Mouse (Mus musculus) hindbrain, postnatal 0 days (tissue): Measurements from ENCODE around the gene Tor1aip2. TPM values are rescaled to one million over a fixed set of nuclear protein-coding genes. Genes with fewer than 3 reads are reported as not detected.

Experiments used
- ATAC-seq: fragments of 200-750 bp; cut with Nextera tagmentation; 2 replicates; pipeline ENCODE4 v1.8.0; 2017; ENCODE audit warnings: mild to moderate bottlenecking, moderate TSS enrichment, moderate library complexity
- DNase-seq: peaks from one replicate; pipeline ENCODE4 v3.0.0-alpha.2; 2015; ENCODE audit warnings: low spot score
- H3K27ac ChIP-seq: fragments of 300-500 bp; sonication (generic); 2 replicates; pipeline ENCODE4 v1.5.1; 2014; ENCODE audit warnings: mild to moderate bottlenecking
- H3K27me3 ChIP-seq: fragments of 300-500 bp; sonication (generic); 2 replicates; pipeline ENCODE4 v1.6.1; 2014; ENCODE audit warnings: low read length, mixed read lengths; ENCODE audit not compliant: insufficient read depth
- H3K36me3 ChIP-seq: fragments of 300-500 bp; sonication (generic); 2 replicates; pipeline ENCODE4 v1.6.1; 2014; ENCODE audit warnings: low read length, mixed read lengths; ENCODE audit not compliant: insufficient read depth
- H3K4me1 ChIP-seq: fragments of 300-500 bp; sonication (generic); 2 replicates; pipeline ENCODE4 v1.6.1; 2014; ENCODE audit warnings: antibody characterized with exemption, low read length, mixed read lengths; ENCODE audit not compliant: insufficient read depth
- H3K4me2 ChIP-seq: fragments of 300-500 bp; sonication (generic); 2 replicates; pipeline ENCODE4 v1.6.1; 2014; ENCODE audit warnings: low read depth, mild to moderate bottlenecking, low read length, moderate library complexity, mixed read lengths
- H3K4me3 ChIP-seq: fragments of 300-500 bp; sonication (generic); 2 replicates; pipeline ENCODE4 v1.5.1; 2014; ENCODE audit warnings: low read length
- H3K9ac ChIP-seq: fragments of 300-500 bp; sonication (generic); replicated peaks from 2 replicates; pipeline ENCODE4 v1.6.1; 2014; ENCODE audit warnings: mild to moderate bottlenecking, low read length, moderate library complexity, mixed read lengths
- H3K9me3 ChIP-seq: fragments of 300-500 bp; sonication (generic); 2 replicates; pipeline ENCODE4 v1.6.1; 2016; ENCODE audit warnings: low read length, mixed read lengths
- CTCF ChIP-seq: IDR thresholded peaks from 2 replicates; pipeline ENCODE4 v1.5.1; 2016; ENCODE audit warnings: antibody characterized with exemption, control low read depth, low read depth
- WGBS: fragments of 180-500 bp; shearing (Covaris S2); extraction: QIAGEN DNeasy Blood & Tissue Kit; methylation state at CpG from one replicate; pipeline ENCODE4 v1.1.7; 2014; 5-methylcytosine and 5-hydroxymethylcytosine counted together
- polyA plus RNA-seq: library from polyadenylated mRNA; unstranded; fragments of >200 nt; fragmentation: Nextera tagmentation; extraction: Ambion mirVana; gene quantifications from 2 replicates; pipeline ENCODE4 v1.2.1, GENCODE M21; 2015
- total RNA-seq: library from RNA; depleted of rRNA; stranded (reverse); fragments of >200 nt; gene quantifications from 2 replicates; pipeline ENCODE4 v1.2.3, GENCODE M21; 2014

The Tor1aip2 gene
- total and polyA plus RNA-seq, 2 experiments from 2014 or later, result 52.1 to 69.4 TPM

GRCm38 (mm10) chr1:156077655-156078054 is 42.5 kb downstream of the Tor1aip2 start:
- Histone ChIP-seq H3K36me3 (no peaks in the 10 kb centered on the region), H3K27me3 (no peaks in the 10 kb centered on the region), H3K4me3 (no peak overlapping the region), H3K4me2 (no peak overlapping the region), H3K4me1 (no peaks in the 10 kb centered on the region), H3K9me3 (no peaks in the 10 kb centered on the region), H3K9ac (no peak overlapping the region), H3K27ac (no peak overlapping the region)
- no peak for TF ChIP-seq CTCF
- no peak for ATAC-seq
- 75% methylated on average over 3 of the region's 3 CpGs for WGBS
- no peak for DNase-seq

- Histone ChIP-seq H3K27me3 (no peaks in the 10 kb centered on the region), H3K4me1 (no peaks in the 10 kb centered on the region), H3K27ac (no peak overlapping the region), H3K9ac (no peak overlapping the region), H3K4me2 (no peak overlapping the region), H3K9me3 (no peaks in the 10 kb centered on the region), H3K36me3 (no peaks in the 10 kb centered on the region), H3K4me3 (no peak overlapping the region)
- 76% methylated on average over 3 of the region's 3 CpGs for WGBS
- no peak for TF ChIP-seq CTCF
- no peak for ATAC-seq
- DNase-seq, result no peak
Observed at GRCm38 (mm10) chr1:156084603-156085002, 49.4 kb downstream of the Tor1aip2 start.

GRCm38 (mm10) chr1:156085770-156086169 is 50.6 kb downstream of the Tor1aip2 start:
- peak; percentile 93 for TF ChIP-seq CTCF
- ATAC-seq, result peak; percentile 66
- no peak overlapping the region for H3K4me2 ChIP-seq
- H3K9ac ChIP-seq, result no peak overlapping the region
- DNase-seq, result peak; percentile 87
- H3K27ac ChIP-seq, result no peak overlapping the region
- no peaks in the 10 kb centered on the region for H3K9me3 ChIP-seq
- no peaks in the 10 kb centered on the region for H3K27me3 ChIP-seq
- no peaks in the 10 kb centered on the region for H3K4me1 ChIP-seq
- 50% methylated on average over 5 of the region's 5 CpGs for WGBS
- no peak overlapping the region for H3K4me3 ChIP-seq
- no peaks in the 10 kb centered on the region for H3K36me3 ChIP-seq

DNA sequence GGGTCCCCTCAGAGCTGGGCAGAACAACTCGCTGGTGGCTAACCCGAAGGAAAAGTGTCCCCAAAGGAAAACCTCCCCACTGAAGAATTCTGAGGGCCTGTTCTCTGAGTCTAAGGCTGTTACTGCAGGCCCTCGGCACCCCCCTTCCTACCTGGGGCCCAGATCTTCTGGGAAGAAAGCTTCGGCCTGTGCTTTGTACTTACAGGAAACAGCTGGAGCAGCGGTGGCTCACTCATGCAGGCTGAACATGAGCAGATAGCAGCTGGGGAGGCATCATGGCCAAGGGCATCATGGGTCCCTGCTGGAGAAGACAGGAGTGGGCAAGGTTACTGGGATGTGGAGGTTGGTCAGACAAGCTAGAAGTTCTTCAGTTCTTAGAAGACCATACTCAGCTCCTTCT is 52.4 kb downstream of the Tor1aip2 start:
- H3K36me3 ChIP-seq, result no peaks in the 10 kb centered on the region
- no peak for TF ChIP-seq CTCF
- ATAC-seq (no peak), DNase-seq (no peak)
- H3K27me3 ChIP-seq, result no peaks in the 10 kb centered on the region
- WGBS, result 79% methylated on average over 5 of the region's 5 CpGs
- no peak overlapping the region for H3K4me3 ChIP-seq
- no peaks in the 10 kb centered on the region for H3K9me3 ChIP-seq
- no peak overlapping the region for H3K27ac ChIP-seq
- no peak overlapping the region for H3K9ac ChIP-seq
- no peak overlapping the region for H3K4me2 ChIP-seq
- H3K4me1 ChIP-seq, result no peaks in the 10 kb centered on the region

DNA sequence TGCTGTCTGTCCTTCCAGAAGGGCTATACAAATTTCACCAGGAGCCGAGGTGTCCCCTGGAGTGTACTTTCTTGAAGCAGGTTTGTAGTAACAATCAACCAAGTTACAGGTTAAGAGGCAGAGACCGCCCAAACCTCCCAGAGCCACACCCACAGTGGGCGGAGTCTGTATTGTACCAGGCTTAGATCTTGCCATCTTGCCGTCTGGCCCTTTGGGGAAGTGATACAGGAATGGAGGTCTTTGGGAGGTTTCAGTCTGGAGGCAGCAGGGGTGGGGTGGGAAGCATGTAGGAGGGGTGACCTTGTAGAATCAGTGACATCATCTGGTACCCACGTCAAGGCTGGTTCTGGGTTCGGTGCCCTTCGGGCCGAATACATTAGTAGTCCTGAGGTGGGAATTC is 54.4 kb downstream of the Tor1aip2 start:
- no peak for TF ChIP-seq CTCF
- 71% methylated on average over 8 of the region's 8 CpGs for WGBS
- H3K4me3 ChIP-seq, result no peak overlapping the region
- no peaks in the 10 kb centered on the region for H3K4me1 ChIP-seq
- H3K27ac ChIP-seq, result no peak overlapping the region
- H3K9me3 ChIP-seq, result no peaks in the 10 kb centered on the region
- H3K27me3 ChIP-seq, result no peaks in the 10 kb centered on the region
- ATAC-seq, result no peak
- H3K4me2 ChIP-seq, result no peak overlapping the region
- no peak for DNase-seq
- no peak overlapping the region for H3K9ac ChIP-seq
- no peaks in the 10 kb centered on the region for H3K36me3 ChIP-seq

- ATAC-seq (0 out of 2 replicates have a peak, but pooled peaks have one; percentile 21), DNase-seq (peak; percentile 27)
- H3K9ac ChIP-seq, result no peak overlapping the region
- WGBS, result 34% methylated on average over 4 of the region's 4 CpGs
- H3K27ac ChIP-seq, result no peak overlapping the region
- H3K27me3 ChIP-seq, result no peaks in the 10 kb centered on the region
- no peaks in the 10 kb centered on the region for H3K4me1 ChIP-seq
- no peaks in the 10 kb centered on the region for H3K9me3 ChIP-seq
- no peaks in the 10 kb centered on the region for H3K36me3 ChIP-seq
- no peak for TF ChIP-seq CTCF
- no peak overlapping the region for H3K4me2 ChIP-seq
- no peak overlapping the region for H3K4me3 ChIP-seq
Observed at GRCm38 (mm10) chr1:156090042-156090441, 54.8 kb downstream of the Tor1aip2 start.

DNA sequence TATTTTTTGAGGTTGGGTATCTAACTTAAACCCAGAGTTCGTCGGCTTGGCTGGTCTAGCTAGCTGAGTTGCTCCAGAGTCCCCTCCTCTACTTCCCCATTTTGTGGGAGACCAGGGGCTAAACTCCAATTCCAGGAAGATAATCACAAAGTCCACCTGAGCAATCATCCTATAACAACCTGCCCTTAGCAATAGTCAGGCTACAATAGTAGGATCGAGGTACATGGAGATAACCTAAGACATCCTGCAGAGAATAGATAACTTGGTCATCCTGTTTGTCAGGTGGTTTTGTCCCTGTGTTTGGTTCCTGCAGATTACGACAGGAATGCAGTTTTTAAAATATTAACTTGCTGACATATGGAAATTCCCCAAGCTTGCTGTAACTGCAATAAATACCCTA is 56.6 kb downstream of the Tor1aip2 start:
- Histone ChIP-seq H3K9ac (no peak overlapping the region), H3K27ac (no peak overlapping the region), H3K4me1 (no peaks in the 10 kb centered on the region), H3K4me3 (no peak overlapping the region), H3K27me3 (no peaks in the 10 kb centered on the region), H3K36me3 (no peaks in the 10 kb centered on the region), H3K9me3 (no peaks in the 10 kb centered on the region), H3K4me2 (no peak overlapping the region)
- no peak for TF ChIP-seq CTCF
- DNase-seq (no peak), ATAC-seq (no peak)
- 87% methylated on average over 4 of the region's 4 CpGs for WGBS

DNA sequence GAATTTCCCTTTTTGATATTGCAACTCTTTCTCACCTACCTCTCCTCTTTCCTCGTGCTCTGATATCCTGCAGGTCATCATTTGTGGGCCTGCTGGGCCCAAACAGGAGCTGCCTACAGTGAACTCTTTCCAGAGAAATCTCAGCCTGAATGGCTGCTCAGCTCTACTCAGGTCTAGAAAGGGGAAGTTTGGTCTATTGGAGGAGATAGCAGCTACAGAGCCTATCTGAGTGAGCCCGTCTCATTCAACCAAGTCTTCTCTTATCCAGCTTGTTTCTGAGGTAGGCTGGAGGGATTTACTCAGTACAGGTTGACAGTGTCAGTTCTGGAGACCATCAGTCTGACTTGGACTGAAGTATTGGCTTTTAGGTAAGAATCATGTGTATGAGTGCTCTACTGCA is 68.6 kb downstream of the Tor1aip2 start:
- Histone ChIP-seq H3K36me3 (no peaks in the 10 kb centered on the region), H3K27ac (no peak overlapping the region), H3K9ac (no peak overlapping the region), H3K27me3 (no peaks in the 10 kb centered on the region), H3K4me1 (no peaks in the 10 kb centered on the region), H3K4me3 (no peak overlapping the region), H3K9me3 (no peaks in the 10 kb centered on the region), H3K4me2 (no peak overlapping the region)
- no peak for DNase-seq
- WGBS, result 97% methylated on average over 2 of the region's 2 CpGs
- ATAC-seq, result no peak
- no peak for TF ChIP-seq CTCF
